Mouse (Mus musculus) T-cell, adult 2 months (primary cell): ENCODE data around the gene Nsmf.

Source experiments
- DNase-seq: peaks from one replicate; pipeline ENCODE4 v3.0.0; 2022; ENCODE audit warnings: low spot score

Nsmf gene

GRCm38 (mm10) chr2:25054221-25055067 lies at the start of gene Nsmf:
TSS of gene Nsmf (plus strand) at chr2:25054355.
- DNase-seq, result peak; percentile 68

GRCm38 (mm10) chr2:25006767-25007166 lies 47.4 kb upstream of the Nsmf start:
- DNase-seq, result no peak

DNA sequence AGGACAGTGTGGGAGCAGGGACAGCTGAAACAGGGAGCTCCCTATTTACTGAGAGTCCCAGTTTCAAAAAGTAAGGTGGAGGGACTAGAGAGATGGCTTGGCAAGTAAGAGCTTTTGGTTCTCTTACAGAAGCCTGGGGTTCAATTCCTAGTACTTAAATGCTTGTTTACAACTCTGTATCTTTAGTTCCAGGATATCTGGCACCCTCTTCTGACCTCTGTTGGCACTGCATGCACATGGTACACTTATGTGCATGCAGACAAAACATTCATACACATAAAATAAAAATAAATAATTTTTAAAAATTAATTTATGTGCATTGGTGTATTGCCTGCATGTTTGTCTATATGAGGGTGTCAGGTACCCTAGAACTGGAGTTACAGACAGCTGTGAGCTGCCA lies 45.9 kb upstream of the Nsmf start:
- no peak for DNase-seq

GRCm38 (mm10) chr2:25022678-25023077 lies 31.5 kb upstream of the Nsmf start:
- no peak for DNase-seq

DNA sequence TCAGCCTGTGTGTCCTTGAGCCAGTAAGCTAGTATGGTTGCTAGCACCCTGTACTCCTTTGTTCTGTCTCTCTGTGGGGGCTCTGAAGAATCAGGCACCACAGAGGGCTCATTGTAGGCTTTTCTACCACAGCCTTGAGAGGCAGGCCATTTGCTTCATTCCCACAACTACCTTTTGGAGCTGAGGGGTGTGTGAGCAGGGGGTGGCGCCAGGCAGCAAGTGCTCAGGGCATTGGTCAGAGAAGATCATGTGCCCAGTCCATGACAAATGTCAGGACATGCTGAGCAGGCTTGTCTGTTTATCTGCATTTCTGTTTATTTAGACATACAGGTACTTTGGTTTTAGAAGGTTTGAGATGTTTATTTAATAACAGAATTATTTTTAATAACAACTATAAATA lies 29.0 kb upstream of the Nsmf start:
- no peak for DNase-seq

DNA sequence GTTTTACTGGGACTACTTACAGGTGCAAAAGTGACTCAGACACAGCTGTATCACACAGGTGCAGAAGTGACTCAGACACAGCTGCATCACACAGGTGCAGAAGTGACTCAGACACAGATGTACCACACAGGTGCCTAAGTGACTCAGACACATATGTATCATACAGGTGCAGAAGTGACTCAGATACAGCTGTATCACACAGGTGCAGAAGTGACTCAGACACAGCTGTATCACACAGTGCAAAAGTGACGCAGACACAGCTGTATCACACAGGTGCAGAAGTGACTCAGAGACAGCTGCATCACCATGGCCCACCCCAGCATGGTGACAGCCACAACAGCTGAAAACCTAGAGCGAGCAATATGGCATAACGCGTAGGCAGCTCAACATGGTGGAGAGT lies 19.2 kb upstream of the Nsmf start:
- DNase-seq, result no peak

- no peak for DNase-seq
Measured at GRCm38 (mm10) chr2:25040089-25040488, 14.1 kb upstream of the Nsmf start.

DNA sequence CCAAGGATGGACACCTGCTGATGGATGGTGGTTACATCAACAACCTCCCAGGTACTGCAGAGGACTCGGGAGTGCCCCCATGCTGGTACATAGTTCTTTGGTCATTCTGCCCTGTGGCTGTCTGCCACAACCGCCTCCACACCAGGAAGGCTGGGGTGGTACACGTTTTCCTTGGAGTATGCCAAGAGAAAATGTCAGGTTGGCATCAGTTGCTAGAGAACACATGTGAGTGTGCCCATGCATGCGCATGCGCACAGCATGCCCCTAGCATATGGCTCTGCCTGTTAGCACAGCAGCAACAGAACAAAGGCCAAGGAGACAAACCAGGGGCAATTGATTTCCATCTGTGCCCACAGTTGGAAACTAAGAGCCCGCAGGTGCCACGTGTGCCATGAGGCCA lies 3.2 kb upstream of the Nsmf start:
- DNase-seq, result no peak

GRCm38 (mm10) chr2:25051450-25051849 lies 2.7 kb upstream of the Nsmf start:
- no peak for DNase-seq

GRCm38 (mm10) chr2:25053101-25053500 lies 1.1 kb upstream of the Nsmf start:
- no peak for DNase-seq

DNA sequence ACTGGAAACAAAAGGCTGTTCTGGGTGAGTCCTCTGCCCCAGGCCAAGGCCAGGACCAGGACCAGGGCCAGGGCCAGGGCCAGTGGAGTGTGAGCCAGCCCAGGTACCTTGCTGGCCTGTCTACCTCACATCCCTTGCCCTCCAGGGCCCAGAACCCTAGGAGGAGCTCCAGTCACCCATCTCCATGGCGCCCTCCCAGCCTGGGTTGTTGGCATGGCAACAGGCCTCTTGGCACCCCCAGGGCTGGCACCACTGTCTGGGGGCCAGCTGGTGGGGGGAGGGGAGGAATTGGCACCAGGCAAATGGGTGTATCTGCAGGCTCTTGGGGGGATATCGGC lies 882 bp downstream of the Nsmf start:
- DNase-seq, result no peak

DNA sequence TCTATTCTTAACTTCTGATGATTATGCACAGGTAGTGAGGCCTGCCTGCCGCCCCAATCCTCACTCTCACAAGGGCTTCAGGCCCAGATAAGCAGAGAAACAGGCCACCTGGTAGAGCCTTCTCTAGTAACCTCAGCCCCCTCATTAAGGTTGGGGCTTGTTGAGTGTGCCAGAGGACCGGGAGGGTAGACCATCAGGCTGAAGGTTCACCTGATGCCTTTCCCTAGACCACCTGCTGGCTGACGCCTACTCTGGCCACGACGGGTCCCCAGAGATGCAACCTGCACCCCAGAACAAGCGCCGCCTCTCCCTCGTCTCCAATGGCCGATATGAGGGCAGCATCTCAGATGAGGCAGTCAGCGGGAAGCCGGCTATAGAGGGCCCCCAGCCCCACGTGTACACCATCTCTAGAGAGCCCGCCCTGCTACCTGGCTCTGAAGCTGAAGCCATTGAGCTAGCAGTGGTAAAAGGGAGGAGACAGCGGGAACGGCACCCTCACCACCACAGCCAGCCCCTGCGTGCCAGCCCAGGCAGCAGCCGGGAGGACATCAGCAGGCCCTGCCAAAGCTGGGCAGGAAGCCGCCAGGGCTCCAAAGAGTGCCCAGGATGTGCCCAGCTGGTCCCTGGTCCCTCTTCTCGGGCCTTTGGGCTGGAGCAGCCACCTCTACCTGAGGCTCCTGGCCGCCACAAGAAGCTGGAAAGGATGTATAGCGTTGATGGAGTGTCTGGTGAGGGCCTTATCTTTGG lies 1.4 kb downstream of the Nsmf start:
- no peak for DNase-seq

- DNase-seq, result no peak
Measured at GRCm38 (mm10) chr2:25058926-25059325, 4.8 kb downstream of the Nsmf start.

- no peak for DNase-seq
Measured at GRCm38 (mm10) chr2:25063523-25063922, 9.4 kb downstream of the Nsmf start.

GRCm38 (mm10) chr2:25064285-25064684 lies 10.1 kb downstream of the Nsmf start:
- no peak for DNase-seq

DNA sequence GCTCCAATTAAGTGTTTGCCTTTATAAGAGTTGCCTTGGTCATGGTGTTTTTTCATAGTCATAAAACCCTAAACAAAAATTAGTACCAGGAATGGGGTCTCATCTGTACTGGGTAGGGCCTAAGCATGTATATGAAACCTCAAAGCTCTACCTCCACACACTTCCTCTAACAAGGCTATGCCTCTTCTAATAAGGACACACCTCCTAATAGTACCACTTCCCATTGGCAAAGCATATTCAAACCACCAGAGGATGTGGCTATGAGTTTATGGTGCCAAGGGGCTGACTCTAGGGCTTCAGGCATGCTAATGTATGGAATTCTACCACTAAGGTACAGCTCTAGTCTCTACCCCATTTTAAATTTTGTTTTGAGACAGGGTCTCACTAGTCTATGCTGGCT lies 11.4 kb downstream of the Nsmf start:
- DNase-seq, result no peak

DNA sequence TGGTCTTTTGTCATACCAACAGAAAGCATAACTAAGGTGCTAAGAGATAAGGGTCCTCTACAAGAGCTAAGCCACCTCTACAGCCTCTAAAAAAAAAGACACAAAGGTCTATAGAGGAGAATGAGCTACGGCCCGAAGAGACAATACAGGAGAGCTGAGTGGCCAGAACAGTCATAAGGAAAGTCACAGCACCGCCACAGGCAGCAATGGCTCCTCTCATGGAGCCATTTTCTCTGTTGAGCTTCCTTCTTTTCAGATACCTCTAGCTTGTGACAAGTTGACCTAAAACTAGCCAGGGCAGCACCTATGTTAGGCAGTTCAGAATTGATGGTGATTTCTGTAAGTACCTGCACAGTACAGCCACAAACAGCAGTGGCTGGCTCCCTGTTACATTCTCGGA lies 12.4 kb downstream of the Nsmf start:
- DNase-seq, result no peak

GRCm38 (mm10) chr2:25069537-25069936 lies 15.4 kb downstream of the Nsmf start:
- DNase-seq, result no peak

DNA sequence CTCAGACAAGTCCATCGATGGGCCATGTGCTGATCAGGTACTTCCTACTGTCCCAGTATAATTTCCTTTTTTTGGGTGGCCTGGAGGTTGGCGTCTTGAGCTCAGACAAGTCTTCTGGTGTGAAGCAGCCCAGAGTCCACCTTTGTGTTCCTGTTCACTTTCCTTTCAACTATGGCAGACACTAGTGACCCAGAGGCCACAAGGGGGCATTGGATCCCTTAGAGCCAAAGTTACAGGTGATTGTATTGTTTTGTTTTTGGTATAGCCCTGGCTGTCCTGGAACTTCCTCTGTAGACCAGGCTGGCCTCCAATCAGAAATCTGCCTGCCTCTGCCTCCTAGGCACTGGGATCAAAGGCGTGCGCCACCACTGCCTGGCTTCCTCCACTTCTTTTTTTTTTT lies 18.2 kb downstream of the Nsmf start:
- no peak for DNase-seq

GRCm38 (mm10) chr2:25075506-25075905 lies 21.4 kb downstream of the Nsmf start:
- no peak for DNase-seq

- DNase-seq, result no peak
Measured at GRCm38 (mm10) chr2:25078967-25079366, 24.8 kb downstream of the Nsmf start.

GRCm38 (mm10) chr2:25080076-25080475 lies 25.9 kb downstream of the Nsmf start, which contains the start of gene Entpd8:
TSS of gene Entpd8 (plus strand) at chr2:25080304.
- no peak for DNase-seq

- no peak for DNase-seq
Measured at GRCm38 (mm10) chr2:25083697-25084096, 29.5 kb downstream of the Nsmf start.

DNA sequence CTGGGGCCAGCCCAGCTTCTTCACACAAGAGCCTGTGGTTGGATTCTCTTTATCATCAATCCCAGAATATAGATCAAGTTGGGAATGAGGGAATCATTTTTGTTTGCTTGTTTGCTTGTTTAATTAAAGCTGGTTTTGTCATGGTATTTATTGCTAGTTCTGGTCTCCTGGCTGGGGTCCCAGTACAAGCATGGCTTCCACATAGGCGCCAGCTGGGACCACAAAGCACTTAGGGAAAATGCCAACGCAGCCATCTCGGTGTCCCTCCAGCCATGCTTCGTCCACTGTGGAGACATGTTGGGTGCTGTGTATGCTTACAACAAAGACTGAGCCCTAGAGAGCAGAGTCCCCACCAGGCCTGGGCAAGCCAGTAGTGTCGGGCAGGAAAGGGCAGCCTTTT lies 31.4 kb downstream of the Nsmf start:
- DNase-seq, result no peak
